Mouse (Mus musculus) kidney, embryonic 16.5 days (tissue): ENCODE data around the gene Ciapin1. TPM values are rescaled to one million over a fixed set of nuclear protein-coding genes. Genes with fewer than 3 reads are reported as not detected.

Experiments used
- ATAC-seq: fragments of 200-750 bp; cut with Nextera tagmentation; 2 replicates; pipeline ENCODE4 v1.8.0; 2017; ENCODE audit warnings: moderate TSS enrichment; ENCODE audit not compliant: low FRiP score, low TSS enrichment
- H3K27ac ChIP-seq: fragments of 300-500 bp; sonication (generic); 2 replicates; pipeline ENCODE4 v1.5.1; 2014; ENCODE audit warnings: low read length
- H3K27me3 ChIP-seq: fragments of 300-500 bp; sonication (generic); 2 replicates; pipeline ENCODE4 v1.6.1; 2014; ENCODE audit warnings: low read length, control low read depth, mixed read lengths; ENCODE audit not compliant: insufficient read depth
- H3K36me3 ChIP-seq: fragments of 300-500 bp; sonication (generic); 2 replicates; pipeline ENCODE4 v1.6.1; 2014; ENCODE audit warnings: low read length, control low read depth, mixed read lengths; ENCODE audit not compliant: insufficient read depth
- H3K4me1 ChIP-seq: fragments of 300-500 bp; sonication (generic); 2 replicates; pipeline ENCODE4 v1.6.1; 2014; ENCODE audit warnings: low read length, control low read depth, mixed read lengths; ENCODE audit not compliant: insufficient read depth
- H3K4me2 ChIP-seq: fragments of 300-500 bp; sonication (generic); replicated peaks from 2 replicates; pipeline ENCODE4 v1.6.1; 2014; ENCODE audit warnings: low read depth, low read length
- H3K4me3 ChIP-seq: fragments of 300-500 bp; sonication (generic); 2 replicates; pipeline ENCODE4 v1.5.1; 2014; ENCODE audit warnings: mild to moderate bottlenecking, low read length
- H3K9ac ChIP-seq: fragments of 300-500 bp; sonication (generic); replicated peaks from 2 replicates; pipeline ENCODE4 v1.6.1; 2014; ENCODE audit warnings: low read length
- H3K9me3 ChIP-seq: fragments of 300-500 bp; sonication (generic); 2 replicates; pipeline ENCODE4 v1.6.1; 2016; ENCODE audit warnings: low read length, control low read depth
- WGBS: fragments of 180-500 bp; shearing (Covaris S2); extraction: QIAGEN DNeasy Blood & Tissue Kit; methylation state at CpG from one replicate; pipeline ENCODE4 v1.1.7; 2014; 5-methylcytosine and 5-hydroxymethylcytosine counted together
- polyA plus RNA-seq: library from polyadenylated mRNA; unstranded; fragments of >200 nt; fragmentation: Nextera tagmentation; extraction: Ambion mirVana; gene quantifications from 2 replicates; pipeline ENCODE4 v1.2.1, GENCODE M21; 2015

Gene Ciapin1
- 125 and 131 TPM in 2 replicates for polyA plus RNA-seq

DNA sequence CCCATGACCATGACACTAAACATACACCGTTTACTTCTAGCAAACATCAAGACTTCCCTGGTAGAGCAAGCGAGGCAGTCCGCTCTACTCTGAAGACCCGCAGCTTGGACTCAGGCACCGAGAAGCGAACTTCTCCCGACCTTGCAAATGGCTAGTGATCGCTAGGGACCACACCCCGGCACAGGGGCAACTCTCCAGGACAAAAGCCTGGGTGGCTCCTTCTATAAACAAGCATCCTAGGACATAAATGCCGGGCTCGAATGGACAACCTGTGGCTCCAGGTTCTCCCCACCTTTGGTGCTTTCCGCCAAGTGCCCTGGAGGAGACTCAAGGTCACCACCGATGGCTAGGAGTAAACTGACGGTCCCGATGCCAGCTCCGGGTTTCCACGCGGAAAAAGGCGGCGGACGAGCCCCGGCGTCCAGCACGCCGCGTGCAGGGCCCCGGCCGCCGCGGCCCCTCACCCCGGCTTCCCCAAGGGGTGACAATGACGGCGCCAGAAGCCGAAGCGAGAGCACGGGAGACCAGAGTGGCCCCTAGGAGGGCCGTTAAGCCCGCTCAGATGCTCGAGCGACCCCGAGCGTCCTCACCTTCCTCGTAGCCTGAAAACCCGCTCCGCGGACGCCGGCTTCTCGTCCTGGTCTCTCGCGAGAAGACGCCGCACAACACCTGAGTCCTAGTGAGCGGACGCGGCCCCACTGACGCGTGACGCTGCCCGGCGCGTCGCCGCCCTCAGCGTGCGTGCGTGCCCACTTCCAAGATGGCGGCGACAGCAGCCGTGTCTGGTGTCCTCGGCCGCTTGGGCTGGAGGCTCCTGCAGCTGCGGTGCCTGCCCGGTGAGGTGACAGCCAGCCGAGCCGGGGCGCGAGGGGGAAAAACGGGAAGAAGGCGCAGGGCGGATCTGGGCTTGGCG is at the start of gene Ciapin1, which contains the start of gene Coq9:
Gene Ciapin1, minus strand, starts transcription at position 697 of the 913 bp plus-strand sequence.
Gene Coq9, plus strand, starts transcription at position 660 of the 913 bp plus-strand sequence.
- WGBS, result under 1% methylated on average over 72 of the region's 82 CpGs
- ATAC-seq, result peak; percentile 98

DNA sequence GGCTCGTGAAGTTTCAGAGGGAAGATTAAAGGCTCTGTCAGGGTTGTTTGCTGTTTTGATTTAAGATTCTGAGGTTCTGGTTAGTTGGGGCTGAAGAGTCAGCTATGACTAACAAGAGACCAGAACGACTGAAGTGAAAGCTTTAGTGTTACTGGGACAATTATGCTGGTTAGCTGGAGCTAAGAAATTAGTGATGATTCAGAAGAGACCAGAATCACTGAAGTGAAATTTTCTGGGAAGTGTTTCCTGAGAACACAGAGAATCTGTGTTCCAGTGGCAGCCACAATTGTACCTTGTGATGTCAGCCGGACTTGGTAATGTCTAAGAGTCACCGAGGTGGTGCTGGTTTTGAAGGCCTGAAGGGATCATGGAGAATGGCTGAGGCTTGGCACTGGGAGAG is 42.6 kb upstream of the Ciapin1 start:
- ATAC-seq, result no peak
- 61% methylated on average over 4 of the region's 4 CpGs for WGBS
- H3K27me3 ChIP-seq, result no peaks in the 10 kb centered on the region
- H3K9ac ChIP-seq, result no peak overlapping the region
- H3K4me3 ChIP-seq, result no peak overlapping the region
- no peak overlapping the region for H3K27ac ChIP-seq
- peaks cover 6% of the 10 kb centered on the region; the same call in 1 of the 2 replicates for H3K4me1 ChIP-seq
- H3K4me2 ChIP-seq, result no peak overlapping the region
- H3K9me3 ChIP-seq, result no peaks in the 10 kb centered on the region
- no peaks in the 10 kb centered on the region for H3K36me3 ChIP-seq

More for the DNA sequence above, at the start of gene Ciapin1, which contains the start of gene Coq9:
- Histone ChIP-seq H3K27me3 (no peaks in the 10 kb centered on the region), H3K27ac (peak within 1 kb of the TSS; percentile 85), H3K36me3 (peaks cover 4% of the 10 kb centered on the region; the same call in 1 of the 2 replicates), H3K9me3 (no peaks in the 10 kb centered on the region), H3K4me1 (peaks cover 23% of the 10 kb centered on the region), H3K4me3 (peak within 1 kb of the TSS; percentile 74), H3K9ac (peak within 1 kb of the TSS; percentile 81), H3K4me2 (peak within 1 kb of the TSS; percentile 93)

DNA sequence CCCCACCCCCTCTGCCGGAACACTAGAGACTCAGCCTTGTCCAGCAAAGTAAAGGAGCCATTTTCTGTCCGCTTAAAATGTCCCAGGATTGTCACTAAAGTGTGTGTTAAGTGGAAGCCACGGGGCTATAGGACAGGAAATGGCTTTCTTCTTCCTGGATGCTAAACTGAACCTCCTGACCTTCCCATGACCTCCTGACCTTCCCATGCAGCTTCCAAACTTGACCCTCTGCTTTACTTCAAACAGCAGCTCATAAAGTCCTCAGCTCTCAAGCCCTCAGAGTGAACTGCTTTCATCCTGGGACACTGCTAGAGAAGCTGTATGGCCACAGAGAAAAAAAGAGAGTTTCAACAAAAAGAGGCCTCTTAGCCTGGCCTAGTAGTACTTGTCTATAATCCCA is 38.7 kb upstream of the Ciapin1 start:
- Histone ChIP-seq H3K9me3 (no peaks in the 10 kb centered on the region), H3K4me3 (no peak overlapping the region), H3K27ac (peak overlapping the region; percentile 35; the same call in 1 of the 2 replicates), H3K4me1 (peaks cover 34% of the 10 kb centered on the region), H3K4me2 (peak overlapping the region; percentile 96), H3K9ac (no peak overlapping the region), H3K27me3 (peaks cover 5% of the 10 kb centered on the region; the same call in 1 of the 2 replicates), H3K36me3 (no peaks in the 10 kb centered on the region)
- 27% methylated on average over 3 of the region's 3 CpGs for WGBS
- ATAC-seq, result no peak

DNA sequence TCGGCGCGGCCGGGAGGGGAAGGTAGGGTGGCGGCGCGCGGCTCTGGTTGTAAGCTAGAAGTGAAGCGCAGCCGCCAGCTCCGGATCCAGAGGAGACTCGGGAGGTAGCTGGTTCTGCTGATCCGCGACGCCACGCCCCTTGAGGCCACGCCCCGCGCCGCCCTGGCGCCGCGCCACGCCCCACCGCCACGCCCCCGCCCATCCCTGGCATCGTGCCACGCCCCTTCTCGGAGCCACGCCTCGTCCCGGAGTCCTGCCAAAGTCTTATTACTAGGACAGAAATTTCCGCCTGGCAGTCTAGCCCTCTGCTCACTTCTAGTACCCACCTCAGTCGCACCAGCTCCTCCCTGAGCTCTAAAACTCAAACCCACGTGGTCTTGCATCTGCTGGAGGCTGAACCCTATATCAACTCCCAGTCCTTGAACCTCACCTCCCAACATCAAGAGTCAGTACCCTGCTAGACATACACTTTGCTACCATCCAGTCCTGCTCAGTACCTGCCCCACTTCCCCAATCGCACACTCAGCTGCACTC is 38.1 kb upstream of the Ciapin1 start, which contains the start of gene Dok4:
Gene Dok4, minus strand, starts transcription at position 134 of the 534 bp plus-strand sequence.
- H3K4me2 ChIP-seq, result peak within 1 kb of the TSS; percentile 96
- H3K9ac ChIP-seq, result peak within 1 kb of the TSS; percentile 75
- H3K36me3 ChIP-seq, result no peaks in the 10 kb centered on the region
- ATAC-seq, result peak; percentile 77
- 0% methylated on average over 29 of the region's 37 CpGs for WGBS
- H3K9me3 ChIP-seq, result no peaks in the 10 kb centered on the region
- peak within 1 kb of the TSS; percentile 55; the same call in 1 of the 2 replicates for H3K27ac ChIP-seq
- H3K4me3 ChIP-seq, result peak within 1 kb of the TSS; percentile 63
- peaks cover 5% of the 10 kb centered on the region; the same call in 1 of the 2 replicates for H3K27me3 ChIP-seq
- H3K4me1 ChIP-seq, result peaks cover 40% of the 10 kb centered on the region

DNA sequence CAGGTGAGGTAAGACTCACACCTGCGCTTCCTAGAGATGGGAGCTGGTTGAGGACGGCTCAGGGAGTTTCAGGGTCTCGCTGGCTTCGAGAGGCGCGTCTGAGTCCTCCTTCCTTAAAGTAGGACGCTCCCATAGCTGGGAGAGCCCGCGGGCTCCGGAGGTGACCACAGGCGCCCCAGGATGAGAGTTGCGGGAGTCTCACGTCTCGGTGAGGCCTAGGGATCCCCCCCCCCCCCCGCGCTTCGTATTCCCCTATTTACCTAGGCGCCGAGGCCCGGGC is 37.7 kb upstream of the Ciapin1 start:
- Histone ChIP-seq H3K9me3 (no peaks in the 10 kb centered on the region), H3K4me2 (peak overlapping the region; percentile 96), H3K9ac (peak overlapping the region; percentile 75), H3K36me3 (no peaks in the 10 kb centered on the region), H3K4me1 (peaks cover 44% of the 10 kb centered on the region), H3K27ac (peak overlapping the region; percentile 55; the same call in 1 of the 2 replicates), H3K4me3 (peak overlapping the region; percentile 63), H3K27me3 (peaks cover 5% of the 10 kb centered on the region; the same call in 1 of the 2 replicates)
- ATAC-seq, result no peak; the same call in 1 of the 2 replicates
- WGBS, result 0% methylated on average over 11 of the region's 20 CpGs

DNA sequence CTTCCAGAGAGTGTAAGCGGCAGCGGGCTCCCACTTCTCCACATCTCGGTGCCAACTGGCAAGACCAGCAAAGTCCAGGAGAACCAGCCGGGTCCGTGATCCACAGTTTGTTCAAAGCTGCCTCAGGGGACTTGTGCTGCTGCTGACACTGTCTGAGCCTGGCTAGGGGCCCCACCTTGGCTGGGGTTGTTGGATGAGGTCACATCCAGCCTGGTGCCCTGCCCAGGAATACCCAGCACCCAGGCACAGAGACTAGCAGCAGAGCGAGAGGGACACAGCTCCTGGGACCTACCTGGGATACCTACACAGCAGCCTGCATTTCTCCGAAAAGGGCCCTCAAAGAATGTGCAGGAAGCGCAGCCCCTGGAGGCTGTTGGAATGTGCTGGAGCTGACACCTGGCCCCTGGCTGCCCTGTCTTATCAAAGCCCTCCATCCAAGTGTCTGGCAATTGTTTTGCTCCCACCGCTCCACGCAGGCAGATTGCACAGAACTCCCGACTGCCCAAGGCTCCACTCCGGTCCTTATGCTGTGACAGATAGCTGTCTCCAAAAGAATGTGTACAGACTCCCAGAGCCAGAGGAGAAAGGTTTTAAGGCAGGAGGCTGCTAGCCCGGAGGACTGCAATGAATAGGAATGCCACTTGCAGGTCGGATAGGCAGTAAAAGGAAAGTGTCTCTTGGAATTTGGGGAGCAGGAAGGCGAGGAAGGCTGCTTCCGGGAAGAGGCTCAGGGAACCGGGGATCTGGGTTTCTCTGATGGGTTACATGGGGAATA is 37.1 kb upstream of the Ciapin1 start:
- Histone ChIP-seq H3K27me3 (peaks cover 5% of the 10 kb centered on the region; the same call in 1 of the 2 replicates), H3K36me3 (no peaks in the 10 kb centered on the region), H3K27ac (peak overlapping the region; percentile 55; the same call in 1 of the 2 replicates), H3K4me2 (peak overlapping the region; percentile 96), H3K9me3 (no peaks in the 10 kb centered on the region), H3K4me1 (peaks cover 49% of the 10 kb centered on the region), H3K4me3 (peak overlapping the region; percentile 63), H3K9ac (peak overlapping the region; percentile 75)
- WGBS, result 16% methylated on average over 17 of the region's 17 CpGs
- no peak for ATAC-seq

DNA sequence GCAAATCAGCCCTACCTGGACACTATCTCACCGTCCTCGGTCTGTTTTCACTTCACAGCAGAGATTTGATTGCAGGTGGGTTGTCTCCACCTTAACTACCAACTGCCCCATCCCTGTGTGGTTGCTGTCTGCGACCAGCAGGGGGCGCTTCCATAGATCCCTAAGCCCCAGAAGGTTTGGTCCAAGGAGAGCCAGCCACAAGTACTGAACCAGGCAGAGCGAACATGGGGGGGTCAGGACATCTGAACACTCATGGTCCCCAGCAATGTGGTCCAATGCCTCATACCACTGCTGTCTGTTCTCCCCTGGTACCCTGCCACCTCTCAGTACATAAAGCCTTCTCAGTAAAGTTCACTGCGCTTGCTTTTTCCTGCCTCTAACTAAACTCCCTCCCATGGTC is 36.2 kb upstream of the Ciapin1 start:
- 11% methylated on average over 6 of the region's 6 CpGs for WGBS

DNA sequence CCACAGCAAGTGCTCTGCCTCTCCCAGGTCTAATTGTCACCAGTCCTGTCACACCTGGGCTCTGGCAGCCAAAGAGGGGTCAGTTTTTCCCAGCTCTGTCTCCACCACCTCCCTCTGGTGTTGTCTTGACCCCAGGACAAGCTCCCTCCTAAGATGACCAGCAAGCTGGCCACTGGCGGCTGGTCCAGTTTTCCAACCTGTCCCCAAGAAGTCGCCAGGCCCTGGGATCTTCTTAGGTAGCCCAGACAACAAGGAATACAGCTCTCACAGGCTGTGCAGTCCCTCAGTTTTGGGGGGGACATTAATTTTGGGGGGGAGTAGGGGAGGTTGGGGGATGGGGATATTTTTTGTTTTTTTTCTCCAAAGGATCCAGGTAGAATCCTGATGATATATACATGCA is 34.4 kb upstream of the Ciapin1 start:
- Histone ChIP-seq H3K4me1 (peaks cover 59% of the 10 kb centered on the region), H3K27me3 (peaks cover 5% of the 10 kb centered on the region; the same call in 1 of the 2 replicates), H3K9ac (peak overlapping the region; percentile 2; the same call in 1 of the 2 replicates), H3K4me2 (peak overlapping the region; percentile 97), H3K36me3 (peaks cover 1% of the 10 kb centered on the region; the same call in 1 of the 2 replicates), H3K9me3 (no peaks in the 10 kb centered on the region), H3K4me3 (no peak overlapping the region), H3K27ac (0 out of 2 replicates have a peak overlapping the region, but pooled peaks have one; percentile 14)
- no peak for ATAC-seq
- WGBS, result 87% methylated on average over 2 of the region's 2 CpGs

More for the DNA sequence above, 36.2 kb upstream of the Ciapin1 start:
- no peak for ATAC-seq
- Histone ChIP-seq H3K9me3 (no peaks in the 10 kb centered on the region), H3K4me1 (peaks cover 56% of the 10 kb centered on the region), H3K27ac (no peak overlapping the region), H3K36me3 (no peaks in the 10 kb centered on the region), H3K4me2 (peak overlapping the region; percentile 96), H3K4me3 (peak overlapping the region; percentile 63), H3K27me3 (peaks cover 5% of the 10 kb centered on the region; the same call in 1 of the 2 replicates), H3K9ac (0 out of 2 replicates have a peak overlapping the region, but pooled peaks have one; percentile 19)

DNA sequence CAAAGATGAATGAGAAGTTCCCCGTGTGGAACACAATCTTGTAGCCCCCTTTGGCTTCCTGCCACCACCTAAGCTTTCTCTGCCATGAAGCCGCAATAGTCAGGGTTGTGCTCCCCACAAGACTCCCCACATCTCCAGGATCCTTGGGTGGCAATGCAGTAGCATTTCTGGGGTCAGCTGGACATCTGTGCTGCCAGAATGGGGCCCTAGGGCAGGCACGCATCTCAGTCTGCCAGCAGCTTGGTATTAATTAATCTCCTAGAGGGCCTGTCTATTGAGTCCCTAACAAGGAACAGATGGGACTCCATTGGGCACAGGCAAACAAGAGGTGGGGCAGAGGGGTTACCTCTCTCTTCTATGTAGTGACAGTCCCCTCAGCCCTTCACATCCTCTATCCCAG is 34.0 kb upstream of the Ciapin1 start:
- H3K27me3 ChIP-seq, result peaks cover 5% of the 10 kb centered on the region; the same call in 1 of the 2 replicates
- no peak for ATAC-seq
- WGBS, result 54% methylated on average over 3 of the region's 3 CpGs
- peak overlapping the region; percentile 2 for H3K9ac ChIP-seq
- 0 out of 2 replicates have a peak overlapping the region, but pooled peaks have one; percentile 4 for H3K4me3 ChIP-seq
- H3K27ac ChIP-seq, result peak overlapping the region; percentile 83
- no peaks in the 10 kb centered on the region for H3K9me3 ChIP-seq
- peaks cover 59% of the 10 kb centered on the region for H3K4me1 ChIP-seq
- peaks cover 4% of the 10 kb centered on the region; the same call in 1 of the 2 replicates for H3K36me3 ChIP-seq
- H3K4me2 ChIP-seq, result peak overlapping the region; percentile 97
